12 mouse cellular contexts compared by ENCODE assay signal in the genomic region with DNA sequence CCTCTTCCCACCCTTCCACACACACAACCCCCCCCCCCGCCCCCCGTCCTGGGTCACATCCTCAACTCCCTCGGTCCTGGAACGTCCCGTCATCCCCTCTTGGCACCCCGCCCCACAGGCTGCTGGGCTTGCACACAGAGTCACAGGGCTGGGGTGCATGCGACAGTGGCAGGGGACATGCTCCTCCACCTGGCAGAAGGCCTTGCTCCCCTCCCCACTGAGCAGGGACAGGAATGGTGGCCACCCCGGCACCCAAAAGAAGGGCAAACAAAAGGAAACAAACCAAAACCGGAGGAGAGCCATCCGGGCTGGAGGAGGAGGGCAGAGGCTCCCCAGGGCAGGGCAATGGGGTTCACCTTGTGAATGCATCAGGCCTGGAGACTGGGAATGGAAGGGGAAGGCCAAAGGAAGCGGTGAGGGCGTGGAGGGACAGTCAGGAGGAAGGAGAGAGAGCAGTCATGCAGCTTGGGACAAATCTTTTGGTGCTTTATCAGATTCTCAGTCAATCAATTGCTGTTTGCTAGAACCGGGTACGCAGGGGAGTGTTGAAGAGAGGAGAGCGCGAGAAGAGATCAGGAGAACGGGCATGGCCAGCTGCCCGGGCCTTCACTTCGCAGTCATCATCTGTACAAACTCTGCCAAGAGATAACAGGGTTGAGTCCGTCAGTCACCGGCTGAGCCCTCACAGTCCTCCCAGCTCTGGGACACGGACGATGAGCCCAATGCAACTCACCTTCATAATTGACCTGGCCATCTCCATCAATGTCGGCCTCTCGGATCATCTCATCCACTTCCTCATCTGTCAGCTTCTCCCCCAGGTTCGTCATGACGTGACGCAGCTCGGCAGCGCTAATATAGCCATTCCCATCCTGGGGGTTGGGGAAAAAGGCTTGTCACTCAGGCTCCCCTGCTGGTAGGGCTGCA. TPM values are rescaled to one million over a fixed set of nuclear protein-coding genes. Genes with fewer than 3 reads are reported as not detected.
A peak's percentile ranks its signal among the peaks of the same experiment; 100 is the strongest.
DNase-seq lines count a peak whose midpoint lies in the region; ATAC-seq lines count a peak whose summit lies in the region.
"Had no signal": no experiment of that assay in that cellular context is flagged by ENCODE, and none has a peak within 500 bp of the region (broad histone marks: within the 10 kb centered on the region; RNA-seq: fewer than 3 reads in every experiment).

No protein-coding gene starts in this region.

- H3K9ac ChIP-seq in heart, embryonic 11.5 days (ENCODE audit: low read depth, low read length): no peak overlapping the region
- H3K9ac ChIP-seq: hindbrain, embryonic 15.5 days had no signal

- 63% methylated on average over 30 of the region's 30 CpGs for WGBS in heart, embryonic 11.5 days (ENCODE audit: insufficient replicate concordance)

- no peak overlapping the region for H3K4me2 ChIP-seq in heart, embryonic 11.5 days
- H3K4me2 ChIP-seq: hindbrain, embryonic 15.5 days had no signal

- no peak overlapping the region for H3K27ac ChIP-seq in heart, embryonic 11.5 days (ENCODE audit: low read depth, low read length)
- H3K27ac ChIP-seq: hindbrain, embryonic 15.5 days; midbrain, embryonic 10.5 days had no signal

- ATAC-seq in heart, embryonic 11.5 days (replicated peaks; ENCODE audit: insufficient number of reproducible peaks, low FRiP score, low TSS enrichment): no peak
- peak; percentile 24; the same call in 1 of the 2 replicates for ATAC-seq in megakaryocyte-erythroid progenitor cell, adult 5-6 weeks (replicated peaks; ENCODE audit: low FRiP score, low TSS enrichment, poor library complexity, severe bottlenecking)

- no peak overlapping the region for H3K4me3 ChIP-seq in heart, embryonic 11.5 days (ENCODE audit: low read depth, low read length)
- H3K4me3 ChIP-seq: hindbrain, embryonic 15.5 days; midbrain, embryonic 10.5 days had no signal

- H3K9me3 ChIP-seq in heart, embryonic 11.5 days (replicated peaks; ENCODE audit: control insufficient read depth, low read length): no peaks in the 10 kb centered on the region
- H3K9me3 ChIP-seq: hindbrain, embryonic 15.5 days; midbrain, embryonic 10.5 days had no signal

- H3K36me3 ChIP-seq in heart, embryonic 11.5 days (ENCODE audit: control insufficient read depth, insufficient read depth, low read length): peaks cover 35% of the 10 kb centered on the region

- peaks cover 6% of the 10 kb centered on the region for H3K27me3 ChIP-seq in heart, embryonic 11.5 days (ENCODE audit: control insufficient read depth, insufficient read depth, low read length)
- H3K27me3 ChIP-seq: CH12.LX; hindbrain, embryonic 15.5 days had no signal

- H3K4me1 ChIP-seq in heart, embryonic 11.5 days (ENCODE audit: control insufficient read depth, insufficient read depth, low read length): peaks cover 24% of the 10 kb centered on the region

- DNase-seq in heart, postnatal 4 days: peak; percentile 64
- DNase-seq in left cerebral cortex, postnatal 4 days: peak; percentile 29
- DNase-seq in left cerebral cortex, adult 9 months (ENCODE audit: low spot score in 2 of 2): no peak
- DNase-seq in thymus, postnatal 4 days: peak; percentile 18
- no peak for DNase-seq in thymus, postnatal 0 days (ENCODE audit: low spot score)
- no peak for DNase-seq in urinary bladder, postnatal 25 days (ENCODE audit: low spot score)
- DNase-seq: adrenal gland, adult 2 months had no signal

- intact Hi-C loops in left cerebral cortex, postnatal 4 days (cut with DNase I): no loop called here

RNA-seq across cellular contexts. Expression of a gene that starts 7.3 kb away (rescaled TPM):
- total RNA-seq in heart, postnatal 4 days (2021): 100 to 1,000 TPM; 309 to 310 TPM
- polyA plus RNA-seq in heart, embryonic 11.5 days (2014; fragmentation: Nextera tagmentation; extraction: Ambion mirVana): 150 and 156 TPM in 2 replicates
- total RNA-seq in left cerebral cortex, postnatal 4 days (2021): 1,000 to 10,000 TPM; 1,235 to 1,345 TPM
- 201 and 212 TPM in 2 replicates for polyA plus RNA-seq in thymus, postnatal 0 days (2015; fragmentation: Nextera tagmentation; extraction: Ambion mirVana)
- total RNA-seq in megakaryocyte-erythroid progenitor cell, adult 5-6 weeks (2014; fragmentation: Nextera tagmentation): 291 and 377 TPM in 2 replicates
- 512 and 515 TPM in 2 replicates for total RNA-seq in megakaryocyte-erythroid progenitor cell, adult 5-6 weeks (2017)

RNA-seq across cellular contexts. Expression of a gene that starts 10.3 kb away (rescaled TPM):
- total RNA-seq in heart, postnatal 4 days (2021): 1 to 10 TPM; 1.9 to 2.7 TPM
- 0.19 and 0.34 TPM in 2 replicates for polyA plus RNA-seq in heart, embryonic 11.5 days (2014; fragmentation: Nextera tagmentation; extraction: Ambion mirVana)
- total RNA-seq in left cerebral cortex, postnatal 4 days (2021): not detected
- polyA plus RNA-seq in thymus, postnatal 0 days (2015; fragmentation: Nextera tagmentation; extraction: Ambion mirVana): 1.9 and 2.6 TPM in 2 replicates
- not detected in 2 replicates for total RNA-seq in megakaryocyte-erythroid progenitor cell, adult 5-6 weeks (2014; fragmentation: Nextera tagmentation)
- not detected in 2 replicates for total RNA-seq in megakaryocyte-erythroid progenitor cell, adult 5-6 weeks (2017)

RNA-seq across cellular contexts. Expression of a gene that starts 25.0 kb away (rescaled TPM):
- 1 to 10 TPM; 1.4 to 1.8 TPM for total RNA-seq in heart, postnatal 4 days (2021)
- 3.5 and 4.2 TPM in 2 replicates for polyA plus RNA-seq in heart, embryonic 11.5 days (2014; fragmentation: Nextera tagmentation; extraction: Ambion mirVana)
- total RNA-seq in left cerebral cortex, postnatal 4 days (2021): 1 to 10 TPM; 1.2 to 1.7 TPM
- 0.44 and 0.85 TPM in 2 replicates for polyA plus RNA-seq in thymus, postnatal 0 days (2015; fragmentation: Nextera tagmentation; extraction: Ambion mirVana)
- not detected in 2 replicates for total RNA-seq in megakaryocyte-erythroid progenitor cell, adult 5-6 weeks (2014; fragmentation: Nextera tagmentation)
- 2.6 TPM in 1 of 2 replicates, not detected in the other for total RNA-seq in megakaryocyte-erythroid progenitor cell, adult 5-6 weeks (2017)

RNA-seq across cellular contexts. Expression of a gene that starts 27.9 kb away (rescaled TPM):
- 1 to 10 TPM; 6.3 to 7.3 TPM for total RNA-seq in heart, postnatal 4 days (2021)
- 1.5 and 2.0 TPM in 2 replicates for polyA plus RNA-seq in heart, embryonic 11.5 days (2014; fragmentation: Nextera tagmentation; extraction: Ambion mirVana)
- 100 to 1,000 TPM; 169 to 194 TPM for total RNA-seq in left cerebral cortex, postnatal 4 days (2021)
- polyA plus RNA-seq in thymus, postnatal 0 days (2015; fragmentation: Nextera tagmentation; extraction: Ambion mirVana): 5.1 and 6.4 TPM in 2 replicates
- total RNA-seq in megakaryocyte-erythroid progenitor cell, adult 5-6 weeks (2014; fragmentation: Nextera tagmentation): not detected in 2 replicates
- total RNA-seq in megakaryocyte-erythroid progenitor cell, adult 5-6 weeks (2017): not detected in 2 replicates

RNA-seq across cellular contexts. Expression of a gene that starts 41.5 kb away (rescaled TPM):
- total RNA-seq in heart, postnatal 4 days (2021): 10 to 100 TPM; 45.2 to 48.6 TPM
- 9.5 and 10.6 TPM in 2 replicates for polyA plus RNA-seq in heart, embryonic 11.5 days (2014; fragmentation: Nextera tagmentation; extraction: Ambion mirVana)
- 10 to 100 TPM; 57.6 to 61.8 TPM for total RNA-seq in left cerebral cortex, postnatal 4 days (2021)
- 0.13 and 0.18 TPM in 2 replicates for polyA plus RNA-seq in thymus, postnatal 0 days (2015; fragmentation: Nextera tagmentation; extraction: Ambion mirVana)
- total RNA-seq in megakaryocyte-erythroid progenitor cell, adult 5-6 weeks (2014; fragmentation: Nextera tagmentation): 0.27 TPM in 1 of 2 replicates, not detected in the other
- 0.75 TPM in 1 of 2 replicates, not detected in the other for total RNA-seq in megakaryocyte-erythroid progenitor cell, adult 5-6 weeks (2017)

Comparison
In these comparisons a context has a peak if more than half of its experiments do, and no peak if none do; other contexts are left out.
1. DNase-seq: peak in heart, postnatal 4 days (single experiment), left cerebral cortex, postnatal 4 days (single experiment) and thymus, postnatal 4 days (single experiment); none in left cerebral cortex, adult 9 months (0 of 2), thymus, postnatal 0 days (single experiment) and urinary bladder, postnatal 25 days (single experiment).